Mouse (Mus musculus): ENCODE measurements at regions not wholly inside any gene's neighbourhood (a gene's known extent, or its start where the extent isn't known, plus 50 kb on each side); places are given as distances from the start of the nearest gene placed in this dataset.
A peak's percentile ranks its signal among the peaks of the same experiment; 100 is the strongest.

DNA sequence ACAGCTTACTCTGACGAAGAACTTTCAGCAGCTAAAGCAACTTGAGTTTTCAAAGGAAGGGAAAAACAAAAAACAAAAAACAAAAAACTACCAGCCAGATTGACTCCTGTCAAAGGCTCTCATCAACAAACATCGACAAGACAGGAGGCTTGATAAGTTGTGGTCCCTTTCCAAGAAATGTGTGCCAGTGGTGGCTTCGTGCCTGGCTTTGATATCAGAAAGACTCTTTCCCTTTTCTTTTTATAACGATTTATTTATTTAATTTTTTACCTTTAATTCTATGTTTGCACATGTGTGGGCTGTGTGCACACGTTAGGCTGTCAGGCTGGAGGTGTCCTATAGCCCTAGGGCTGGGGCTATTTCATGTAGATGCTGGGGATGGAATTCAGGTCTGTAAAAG is 60.4 kb downstream of the Dact1 start:
- DNase-seq (ENCODE audit: low read depth, low spot score): no peak

DNA sequence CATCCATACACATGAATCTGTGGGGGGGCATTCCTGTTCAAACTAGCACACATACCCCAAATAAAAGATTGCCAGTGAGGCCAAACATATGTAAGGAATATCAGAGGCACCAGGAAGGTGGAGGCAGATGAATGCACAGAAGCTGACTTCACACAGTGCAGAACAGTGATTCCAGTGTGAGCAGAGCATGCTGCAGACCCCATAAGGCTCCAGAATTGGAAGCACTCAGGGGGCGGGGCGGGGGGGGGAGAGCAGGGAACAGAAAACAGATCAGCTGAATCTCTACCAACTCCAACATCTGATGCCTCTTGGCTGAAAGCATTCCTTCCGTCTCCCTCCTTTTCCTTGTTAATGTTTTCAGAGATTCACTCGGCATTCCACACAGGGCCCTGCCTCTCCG is 62.3 kb downstream of the Dact1 start:
- DNase-seq (ENCODE audit: low read depth, low spot score): no peak

DNA sequence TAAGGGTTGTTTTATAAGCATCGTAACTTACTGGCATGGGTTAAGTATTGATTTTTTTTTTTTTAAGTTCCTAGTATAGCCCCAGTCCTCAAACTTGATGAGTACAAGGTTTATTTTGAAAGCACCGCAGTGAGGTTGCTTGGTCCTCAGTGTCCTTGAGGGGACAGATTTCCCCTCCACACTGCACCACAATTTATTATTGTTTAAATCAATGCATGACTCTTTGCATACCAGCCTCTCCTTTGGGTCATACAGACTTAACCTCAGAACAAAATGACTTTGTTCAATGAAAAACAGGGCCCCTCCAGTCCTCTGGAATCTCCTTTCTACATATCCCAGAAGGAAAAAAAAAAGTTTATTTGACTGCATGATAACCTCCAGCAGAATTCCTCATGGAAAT is 63.9 kb downstream of the Dact1 start:
- no peak for DNase-seq (ENCODE audit: low read depth, low spot score)

DNA sequence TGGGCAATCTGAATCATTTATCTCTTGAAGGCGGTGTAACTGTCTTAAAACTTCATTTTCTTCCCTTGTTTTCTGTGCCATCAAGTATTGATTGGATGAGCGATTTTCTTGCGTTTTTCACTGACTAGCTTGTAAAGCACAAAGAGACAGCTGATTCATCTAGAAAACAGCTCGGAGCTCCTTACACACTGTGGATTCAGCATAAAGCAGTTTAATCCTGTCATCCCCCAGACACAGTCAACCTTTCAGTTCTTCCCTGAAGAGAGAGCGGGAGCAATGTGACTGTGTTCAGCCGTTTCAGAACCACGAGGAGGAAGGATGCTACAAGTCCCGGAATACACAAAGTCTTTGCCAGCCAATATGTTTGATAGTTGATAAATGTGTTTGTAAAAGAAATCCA is 66.8 kb downstream of the Dact1 start:
- DNase-seq (ENCODE audit: low read depth, low spot score): no peak

GRCm38 (mm10) chr12:71376966-71377365 is 67.3 kb downstream of the Dact1 start:
- peak; percentile 20 for DNase-seq (ENCODE audit: low read depth, low spot score)

DNA sequence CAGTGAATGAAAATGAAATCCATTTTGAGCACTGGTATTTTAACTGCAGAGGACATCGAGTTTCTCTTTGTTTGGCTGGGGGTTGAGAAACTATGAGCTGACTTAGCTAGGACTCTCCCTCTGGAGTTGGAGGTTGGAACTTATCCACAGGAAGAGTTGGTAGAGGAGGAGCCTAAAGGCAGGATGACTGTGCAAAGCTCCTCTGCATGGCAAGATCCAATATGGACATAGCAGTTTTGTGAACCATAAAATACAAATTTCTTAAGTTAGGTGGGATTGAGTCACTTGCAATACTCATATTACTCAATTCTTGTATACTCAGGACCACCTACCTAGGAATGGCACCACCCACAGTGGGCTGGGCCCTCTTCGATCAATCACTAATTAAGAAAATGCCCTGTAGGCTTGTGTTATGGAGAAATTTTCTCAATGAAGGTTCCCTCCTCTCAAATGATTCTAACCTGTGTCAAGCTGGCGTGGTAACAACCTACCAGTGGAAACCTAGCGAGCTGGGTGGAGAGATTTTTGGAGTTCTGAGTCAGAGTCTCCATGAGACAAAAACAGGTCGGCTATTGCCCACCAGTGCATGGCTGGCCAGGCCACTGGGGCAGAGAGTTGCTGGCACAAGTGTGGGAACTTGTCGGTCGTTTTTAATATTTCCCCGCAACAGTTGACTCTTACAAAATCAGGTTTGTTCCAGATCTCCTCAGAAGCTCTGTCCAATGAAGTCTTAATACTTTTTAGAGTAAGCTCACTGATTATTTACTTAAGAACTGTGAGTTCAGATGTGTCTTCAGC is 70.1 kb downstream of the Dact1 start:
- DNase-seq (ENCODE audit: low read depth, low spot score): no peak

DNA sequence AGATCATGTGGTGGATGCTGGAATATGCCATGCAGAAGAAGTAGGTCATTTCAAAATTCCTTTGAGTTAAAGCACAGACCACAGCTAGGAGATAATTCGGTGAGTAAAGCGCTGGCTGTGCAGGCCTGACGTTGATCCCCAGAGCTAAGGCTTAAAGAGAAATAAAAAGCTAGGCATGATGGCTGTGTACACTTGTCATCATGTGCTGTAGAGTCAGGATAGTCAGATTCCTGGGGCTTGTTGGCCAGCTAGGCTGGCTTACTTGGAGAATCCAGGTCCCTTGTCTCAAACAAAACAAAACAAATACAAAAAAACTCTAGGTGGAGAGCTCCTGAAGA is 70.7 kb downstream of the Dact1 start:
- no peak for DNase-seq (ENCODE audit: low read depth, low spot score)

DNA sequence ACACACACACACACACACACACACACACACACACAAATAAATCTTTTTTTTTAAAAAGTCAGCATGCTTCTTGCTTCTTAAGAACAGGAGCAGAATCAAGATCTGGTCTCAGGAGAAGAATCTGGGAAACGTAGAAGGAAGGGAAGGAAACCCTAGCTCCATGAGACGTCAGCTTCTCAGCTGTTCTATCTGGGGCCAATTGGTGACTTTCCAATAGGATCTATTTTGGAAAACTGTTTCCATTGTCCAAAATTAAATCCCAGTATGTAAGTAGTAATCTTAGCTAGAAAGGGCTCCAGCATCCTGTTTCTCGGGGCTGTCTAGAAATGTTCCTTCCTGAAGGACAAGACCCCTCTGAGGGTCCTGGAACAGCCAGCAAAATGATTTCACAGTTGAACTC is 76.6 kb downstream of the Dact1 start:
- DNase-seq (ENCODE audit: low read depth, low spot score): no peak

DNA sequence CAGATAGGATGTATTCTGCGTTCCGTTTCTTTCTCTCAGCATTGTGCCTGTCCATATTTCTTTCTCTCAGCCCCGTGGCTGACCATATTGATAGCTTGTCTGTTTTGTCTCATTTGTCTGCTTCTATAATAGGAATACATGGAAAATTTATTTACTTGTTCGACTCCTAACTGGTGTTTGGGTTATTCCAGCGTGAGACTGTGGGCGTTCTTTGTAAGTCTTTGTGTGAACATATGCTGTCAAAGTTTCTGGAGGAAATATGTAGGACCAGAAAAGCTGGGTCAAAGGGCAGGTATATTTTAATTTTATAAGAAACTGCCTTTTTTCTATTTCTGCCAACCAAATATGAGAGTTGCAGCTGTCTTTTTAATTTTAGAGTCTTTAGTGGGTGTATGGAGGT is 81.8 kb downstream of the Dact1 start:
- no peak for DNase-seq (ENCODE audit: low read depth, low spot score)

- DNase-seq (ENCODE audit: low read depth, low spot score): no peak
These were observed 84.1 kb downstream of the Dact1 start for GRCm38 (mm10) chr12:71393752-71394151.

- DNase-seq (ENCODE audit: low read depth, low spot score): no peak
These were observed 87.8 kb downstream of the Dact1 start for GRCm38 (mm10) chr12:71397456-71397855.

- no peak for DNase-seq (ENCODE audit: low read depth, low spot score)
These were observed 89.0 kb downstream of the Dact1 start for GRCm38 (mm10) chr12:71398701-71399100.

DNA sequence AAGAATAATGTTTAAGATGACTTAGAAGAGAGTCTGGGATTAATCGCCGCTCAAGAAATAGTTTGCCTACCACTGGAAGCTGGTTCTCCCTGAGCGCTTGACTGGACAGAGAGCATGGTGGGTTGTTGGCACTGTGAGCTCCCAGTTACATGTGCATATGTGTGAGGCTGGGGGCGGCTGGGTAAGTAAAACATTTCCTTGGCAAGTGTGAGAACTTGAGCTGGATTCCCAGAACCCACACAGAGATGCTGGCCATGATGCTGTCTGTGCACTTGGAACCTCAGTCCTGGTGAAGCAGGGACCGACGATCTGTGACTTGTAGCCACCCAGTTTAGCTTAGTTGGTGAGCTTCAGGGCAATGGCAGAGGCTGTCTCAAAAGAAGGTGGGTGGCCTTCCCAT is 90.5 kb downstream of the Dact1 start:
- DNase-seq (ENCODE audit: low read depth, low spot score): no peak

DNA sequence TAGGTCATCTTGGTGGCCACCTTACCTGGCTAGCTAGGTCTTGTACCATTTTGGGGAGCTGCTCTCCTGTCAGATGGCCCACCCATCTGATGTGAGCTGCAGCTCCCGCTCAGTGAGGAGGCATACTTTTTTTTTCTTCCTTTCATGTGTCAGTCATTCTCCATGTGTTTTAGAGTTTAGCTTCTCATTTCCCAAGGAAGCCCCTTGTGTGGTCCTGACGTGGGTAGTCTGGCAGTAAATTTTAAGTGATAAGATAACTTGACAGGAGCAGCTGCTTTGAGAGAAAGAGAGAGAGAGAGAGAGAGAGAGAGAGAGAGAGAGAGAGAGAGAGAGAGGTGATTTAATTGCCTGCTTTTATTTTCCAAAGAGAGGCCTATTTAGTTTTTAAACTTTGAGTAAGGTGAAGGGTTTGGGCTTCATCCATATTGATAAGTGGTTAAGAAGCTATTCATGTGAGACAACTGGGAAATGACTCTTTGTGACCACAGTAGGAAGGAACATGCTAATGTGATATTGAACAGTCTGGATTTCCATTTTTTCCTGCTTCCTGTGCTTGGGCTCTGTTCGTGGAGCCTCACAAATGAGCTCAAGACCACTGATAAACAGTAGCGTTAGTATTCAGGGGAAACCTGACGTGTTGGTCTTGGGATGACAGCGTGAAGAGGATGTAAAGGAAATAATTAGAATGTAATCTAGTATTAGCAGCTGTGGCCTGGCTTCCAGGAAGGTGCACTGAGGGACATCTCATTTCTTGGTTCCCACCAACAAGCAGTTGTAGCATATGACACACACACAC is 92.1 kb downstream of the Dact1 start:
- DNase-seq (ENCODE audit: low read depth, low spot score): no peak

GRCm38 (mm10) chr12:71407294-71407693 is 97.6 kb downstream of the Dact1 start:
- no peak for DNase-seq (ENCODE audit: low read depth, low spot score)

GRCm38 (mm10) chr12:71408396-71409050 is 98.8 kb downstream of the Dact1 start:
- no peak for DNase-seq (ENCODE audit: low read depth, low spot score)

- no peak for DNase-seq (ENCODE audit: low read depth, low spot score)
These were observed 102.6 kb downstream of the Dact1 start for GRCm38 (mm10) chr12:71412331-71412730.

DNA sequence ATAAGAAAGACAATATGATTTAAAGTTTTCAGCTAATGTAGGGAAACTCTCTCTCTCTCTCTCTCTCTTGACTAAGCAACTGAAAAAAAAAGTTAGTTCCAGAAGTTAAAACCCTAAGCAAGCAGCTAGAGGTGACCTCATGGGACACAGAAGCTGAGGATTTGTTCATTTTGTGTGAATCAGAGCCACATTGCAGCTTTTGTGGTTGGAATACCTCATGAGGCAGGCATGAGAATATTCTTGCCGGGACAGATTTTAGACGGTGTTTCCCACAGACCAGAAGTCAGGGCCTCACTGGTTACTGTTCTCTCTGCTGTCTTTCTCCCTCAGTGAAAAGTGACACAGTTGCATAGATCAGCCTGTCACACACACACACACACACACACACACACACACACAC is 107.3 kb downstream of the Dact1 start:
- no peak for DNase-seq (ENCODE audit: low read depth, low spot score)

DNA sequence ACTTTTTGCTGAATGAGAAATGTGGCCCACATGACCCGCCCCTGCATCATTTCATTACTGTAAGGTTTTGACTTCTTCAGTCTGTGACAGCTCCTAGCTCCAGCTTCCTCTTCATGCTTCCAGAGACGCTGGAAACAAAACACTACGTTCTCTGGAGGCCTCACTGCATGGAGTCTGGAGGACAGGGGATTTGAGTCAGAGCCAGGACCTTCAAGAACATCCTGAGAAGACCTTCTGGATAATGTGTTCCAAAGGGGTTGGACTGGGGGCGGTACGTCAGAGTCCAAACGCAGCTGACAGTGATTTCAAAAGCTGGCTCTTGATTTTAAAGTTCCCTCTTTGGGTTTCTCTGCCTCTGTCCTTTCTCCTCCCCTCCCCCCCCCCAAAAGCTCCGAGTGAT is 108.5 kb downstream of the Dact1 start:
- DNase-seq (ENCODE audit: low read depth, low spot score): no peak

DNA sequence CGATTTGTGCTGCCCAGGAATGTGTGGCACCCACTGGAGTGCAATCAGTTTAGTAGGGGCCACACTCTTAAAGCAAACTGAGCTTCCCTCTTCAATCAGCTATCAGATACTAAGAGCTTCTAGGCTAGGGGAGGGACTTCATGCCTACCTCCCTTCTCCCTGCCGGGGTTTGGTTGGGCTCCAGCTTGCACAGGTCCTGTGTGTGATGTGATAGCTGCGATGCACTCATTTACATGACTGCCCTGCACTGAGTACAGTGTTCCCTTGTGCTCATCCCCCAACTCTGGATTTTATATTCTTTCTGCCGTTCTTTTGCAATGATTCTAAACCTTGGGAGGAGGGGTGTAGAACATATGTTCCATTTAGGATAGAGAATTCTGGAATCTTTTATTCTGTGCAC is 109.5 kb downstream of the Dact1 start:
- no peak for DNase-seq (ENCODE audit: low read depth, low spot score)

- peak; percentile 11 for DNase-seq (ENCODE audit: low read depth, low spot score)
These were observed 116.5 kb downstream of the Dact1 start for GRCm38 (mm10) chr12:71426023-71426719.

GRCm38 (mm10) chr12:71427974-71428373 is 118.3 kb downstream of the Dact1 start:
- DNase-seq (ENCODE audit: low read depth, low spot score): no peak
